Mouse (Mus musculus) cerebellum, adult 11 months (tissue): ENCODE data around the gene Caskin2.
A peak's percentile ranks its signal among the peaks of the same experiment; 100 is the strongest.
"Not testable (repeated sequence)": the region's sequence is repeated elsewhere in the genome, so short reads cannot be mapped to it uniquely, and the experiment has no call there.

ENCODE experiments used
- DNase-seq: peaks from one replicate; pipeline ENCODE4 v3.0.0; 2022

Gene Caskin2

DNA sequence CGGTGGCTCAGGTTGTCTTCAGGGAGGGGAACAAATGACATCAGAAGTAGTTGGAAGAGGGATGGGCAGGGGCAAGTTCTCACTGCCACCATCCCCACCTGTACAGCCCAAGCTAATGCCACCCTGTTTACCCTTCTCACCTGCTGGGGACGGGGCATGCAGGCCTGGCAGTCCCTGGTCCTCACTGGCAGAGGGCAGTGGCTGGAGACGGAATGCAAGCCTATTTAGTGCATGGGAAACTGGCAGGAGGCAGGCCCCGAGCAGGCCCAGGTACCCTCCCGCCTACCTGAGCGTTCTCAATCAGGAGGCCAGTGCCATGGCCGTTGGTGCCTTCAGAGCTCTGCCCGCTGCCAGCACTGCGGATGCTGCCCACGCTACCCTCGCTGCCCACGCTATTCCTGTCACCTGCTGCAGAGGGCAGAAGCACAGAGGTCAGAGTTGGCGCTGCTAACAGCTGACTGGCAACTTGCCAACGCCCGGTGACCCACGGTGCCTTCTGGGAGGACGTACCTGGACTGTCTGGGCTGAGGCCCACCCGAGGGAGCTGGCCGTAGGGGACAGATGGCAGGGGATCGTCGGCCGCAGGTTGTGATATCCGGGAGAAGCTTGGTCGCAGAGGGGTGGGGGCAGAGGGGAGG lies 10.2 kb downstream of the Caskin2 start:
- no peak for DNase-seq

DNA sequence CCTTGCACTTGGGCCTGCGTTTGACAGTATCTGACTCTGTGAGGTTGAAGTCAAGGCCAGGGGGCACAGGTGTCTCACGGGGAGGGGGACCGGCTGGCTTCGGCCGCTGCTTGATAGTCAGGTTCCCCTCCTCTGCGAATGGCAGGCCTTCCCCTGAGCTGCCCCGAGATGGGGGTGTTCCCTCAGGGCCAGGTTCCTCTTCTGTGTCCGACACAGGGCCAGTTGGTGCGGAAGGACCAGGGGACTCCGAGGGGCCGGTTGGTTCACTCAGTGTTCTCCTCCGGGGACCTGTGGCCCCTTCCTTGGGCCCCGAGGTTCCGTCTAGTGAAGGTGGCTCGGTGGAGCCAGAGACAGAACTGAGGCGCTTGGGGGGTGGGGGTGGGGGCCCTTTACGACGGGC lies 12.5 kb downstream of the Caskin2 start:
- DNase-seq, result no peak

DNA sequence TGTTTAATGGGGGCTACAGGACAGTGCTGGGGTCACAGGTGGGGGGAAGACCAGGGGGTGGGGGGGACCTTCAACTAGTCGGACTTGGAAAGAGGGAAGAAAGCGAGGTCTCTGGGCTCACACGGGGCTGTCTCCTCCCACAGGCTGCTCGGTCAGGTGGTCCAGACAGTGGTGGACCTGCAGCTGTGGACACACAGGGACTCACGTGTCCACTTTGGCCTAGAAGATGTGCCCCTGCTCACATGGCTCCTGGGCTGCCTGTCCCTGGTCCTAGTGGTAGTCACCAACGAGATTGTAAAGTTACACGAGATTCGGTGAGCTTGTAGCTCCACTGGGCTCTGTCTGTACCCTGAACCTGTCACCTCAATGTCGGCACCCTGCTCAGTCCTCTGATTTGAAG lies 15.8 kb downstream of the Caskin2 start:
- DNase-seq, result no peak

DNA sequence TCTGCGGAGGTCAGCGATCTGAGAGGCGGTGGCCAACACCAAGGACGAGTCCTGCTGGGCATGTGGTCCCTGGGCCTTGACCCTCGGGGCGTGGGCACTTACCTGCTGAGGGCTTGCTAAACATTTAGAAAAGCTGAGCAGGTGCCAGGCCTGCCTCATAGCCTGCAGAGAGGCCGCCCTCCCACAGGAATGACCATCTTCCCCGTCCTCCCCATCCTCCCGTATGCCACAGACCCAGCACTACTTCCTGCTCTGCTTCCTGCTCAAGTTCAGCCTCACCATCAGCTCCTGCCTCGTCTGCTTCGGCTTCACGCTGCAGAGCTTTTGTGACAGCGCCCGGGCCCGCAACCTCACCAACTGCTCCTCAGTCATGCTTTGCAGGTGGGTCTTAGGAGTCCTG lies 16.5 kb downstream of the Caskin2 start:
- DNase-seq, result no peak

DNA sequence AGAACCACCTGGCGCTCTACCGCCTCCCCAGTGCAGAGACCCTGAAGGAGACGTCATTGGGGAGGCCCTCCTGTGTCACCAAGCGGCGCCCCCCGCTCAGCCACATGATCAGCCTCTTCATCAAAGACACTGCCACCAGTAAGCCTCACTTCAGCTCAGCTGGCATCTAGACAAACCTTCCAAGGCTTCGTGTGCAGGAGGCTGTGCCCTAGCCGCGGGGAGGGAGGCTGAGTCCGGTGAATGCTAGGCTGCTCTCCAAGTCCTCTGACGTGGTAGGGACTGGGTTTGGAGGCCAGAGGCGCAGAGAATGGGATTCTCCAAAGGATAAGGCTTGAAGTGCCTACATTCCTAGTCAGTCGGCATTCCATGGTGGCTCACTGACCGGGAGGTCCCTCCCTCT lies 21.1 kb downstream of the Caskin2 start:
- peak; percentile 41 for DNase-seq

DNA sequence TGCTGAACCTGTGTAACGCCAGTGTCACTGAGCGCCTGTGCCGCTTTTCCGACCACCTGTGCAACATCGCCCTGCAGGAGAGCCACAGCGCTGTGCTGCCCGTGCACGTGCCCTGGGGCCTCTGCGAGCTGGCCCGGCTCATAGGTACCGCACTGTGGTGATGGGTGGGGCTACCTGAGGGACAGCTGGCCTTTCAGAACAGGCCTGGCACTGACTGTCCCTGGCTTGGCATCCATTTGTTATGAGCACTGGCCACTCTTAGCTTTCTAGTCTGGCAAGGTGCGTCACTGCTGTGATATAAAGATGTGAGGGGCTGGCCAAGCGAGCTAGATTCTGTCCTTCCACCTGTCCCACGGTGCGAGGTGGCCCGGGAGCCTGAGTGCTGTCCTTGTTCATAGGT lies 21.5 kb downstream of the Caskin2 start:
- DNase-seq, result peak; percentile 61

DNA sequence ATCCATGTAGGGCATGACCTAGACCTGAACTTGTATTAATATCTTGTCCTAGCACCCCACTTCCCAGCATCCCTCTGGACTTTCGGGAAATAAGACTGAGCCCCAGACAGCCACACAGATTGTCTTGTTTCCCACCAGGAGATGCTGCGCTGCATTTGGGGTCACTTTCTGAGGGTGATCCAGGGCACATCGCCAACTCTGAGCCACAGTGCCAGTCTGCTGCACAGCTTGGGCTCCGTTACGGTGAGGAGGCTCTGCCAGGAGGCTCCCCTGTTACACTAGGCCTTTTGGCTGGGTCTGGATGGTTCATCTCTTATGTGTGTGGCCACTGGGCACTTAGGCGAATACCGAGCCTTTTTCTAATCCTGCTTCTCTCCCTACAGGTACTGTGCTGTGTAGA lies 23.7 kb downstream of the Caskin2 start:
- DNase-seq, result peak; percentile 68

DNA sequence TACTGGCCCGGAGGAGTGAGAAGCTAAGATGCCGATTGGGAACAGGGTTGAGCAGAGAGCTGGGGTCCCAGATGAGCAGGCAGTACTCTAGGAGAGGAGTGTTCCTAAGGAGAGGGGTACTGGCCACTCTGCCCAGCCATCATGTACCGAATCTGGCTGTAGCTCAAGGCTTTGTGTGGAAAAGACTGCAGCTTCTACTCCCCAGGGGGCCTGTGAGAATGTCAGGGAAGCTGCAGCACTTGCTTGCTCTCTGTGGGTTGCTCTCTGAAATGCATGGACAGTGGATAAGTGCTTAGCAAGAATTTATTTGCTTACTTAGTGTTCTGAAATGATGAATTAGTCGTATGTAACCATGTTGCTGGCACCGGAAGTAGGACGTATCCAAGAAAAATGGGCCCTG lies 27.0 kb downstream of the Caskin2 start:
- no peak for DNase-seq

DNA sequence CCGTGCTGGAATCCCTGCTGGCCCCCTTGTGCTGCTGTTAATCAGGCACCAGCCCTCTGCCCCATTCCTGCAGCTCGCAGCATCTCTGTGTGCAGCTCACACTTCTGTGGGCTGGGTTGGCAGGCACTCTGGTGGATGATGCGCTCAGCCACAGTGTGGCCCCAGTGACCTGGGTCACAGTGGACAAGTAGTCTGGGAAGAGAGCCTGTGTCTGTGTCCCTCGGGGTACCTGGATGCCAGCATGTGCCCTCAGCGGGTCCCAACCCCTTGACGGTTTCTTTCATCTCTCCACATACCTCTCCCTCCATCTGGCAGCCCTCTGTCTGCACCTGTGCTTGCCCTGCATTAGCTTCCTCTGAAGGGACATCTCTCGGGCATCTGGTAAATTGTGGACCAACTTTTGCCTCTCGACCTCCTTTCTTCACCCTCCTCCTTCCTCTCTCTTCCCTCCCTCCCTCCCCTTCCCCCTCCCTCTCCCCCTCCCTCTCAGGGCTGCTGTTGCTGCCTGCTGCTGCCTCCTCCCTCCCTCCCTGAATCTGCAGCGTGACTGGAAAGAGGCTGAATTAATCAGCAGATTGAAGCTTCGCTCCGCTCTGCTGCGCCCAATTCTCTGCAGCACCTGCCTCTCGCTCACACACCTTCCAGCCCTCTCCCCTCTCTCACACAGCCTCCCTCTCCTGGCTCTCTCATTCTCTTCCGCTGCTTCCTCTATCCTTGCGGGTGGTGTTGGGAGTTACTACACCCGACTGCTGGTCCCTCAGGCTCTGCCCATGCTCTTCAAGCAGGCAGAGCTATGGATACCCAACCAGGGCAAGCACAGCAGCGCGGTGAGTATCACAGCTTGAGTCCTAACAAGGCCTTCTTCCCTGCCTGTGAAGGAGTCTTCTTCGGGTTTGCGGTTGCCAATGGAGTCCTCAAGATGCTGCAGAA lies 33.0 kb downstream of the Caskin2 start:
- no peak for DNase-seq

DNA sequence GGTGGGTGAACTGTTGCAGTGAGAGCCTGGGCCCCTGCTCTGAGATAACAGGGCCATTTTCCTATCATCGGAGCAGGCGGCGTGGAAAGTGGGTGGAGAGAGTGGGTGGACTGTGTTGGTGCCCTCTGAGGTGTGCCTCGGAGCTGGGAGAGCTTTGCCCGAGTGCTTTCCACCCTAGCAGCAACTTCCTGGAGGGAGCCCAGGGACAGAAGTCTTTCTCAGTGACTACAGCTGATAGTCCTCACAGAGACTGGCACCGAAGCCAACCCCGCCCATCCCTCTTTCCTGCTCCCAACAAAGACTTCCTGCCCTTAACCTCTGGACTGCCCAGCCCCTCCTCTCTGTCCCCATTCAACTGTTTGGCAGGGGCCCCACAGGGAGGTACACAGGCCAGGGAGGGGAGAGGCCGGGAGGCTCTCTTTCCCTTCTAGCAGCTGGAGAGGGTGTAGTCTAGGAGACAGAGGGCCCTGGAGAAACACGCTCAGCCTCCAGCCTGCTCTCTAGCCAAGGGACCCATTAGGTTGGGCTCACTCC lies 34.3 kb downstream of the Caskin2 start:
- DNase-seq, result no peak

DNA sequence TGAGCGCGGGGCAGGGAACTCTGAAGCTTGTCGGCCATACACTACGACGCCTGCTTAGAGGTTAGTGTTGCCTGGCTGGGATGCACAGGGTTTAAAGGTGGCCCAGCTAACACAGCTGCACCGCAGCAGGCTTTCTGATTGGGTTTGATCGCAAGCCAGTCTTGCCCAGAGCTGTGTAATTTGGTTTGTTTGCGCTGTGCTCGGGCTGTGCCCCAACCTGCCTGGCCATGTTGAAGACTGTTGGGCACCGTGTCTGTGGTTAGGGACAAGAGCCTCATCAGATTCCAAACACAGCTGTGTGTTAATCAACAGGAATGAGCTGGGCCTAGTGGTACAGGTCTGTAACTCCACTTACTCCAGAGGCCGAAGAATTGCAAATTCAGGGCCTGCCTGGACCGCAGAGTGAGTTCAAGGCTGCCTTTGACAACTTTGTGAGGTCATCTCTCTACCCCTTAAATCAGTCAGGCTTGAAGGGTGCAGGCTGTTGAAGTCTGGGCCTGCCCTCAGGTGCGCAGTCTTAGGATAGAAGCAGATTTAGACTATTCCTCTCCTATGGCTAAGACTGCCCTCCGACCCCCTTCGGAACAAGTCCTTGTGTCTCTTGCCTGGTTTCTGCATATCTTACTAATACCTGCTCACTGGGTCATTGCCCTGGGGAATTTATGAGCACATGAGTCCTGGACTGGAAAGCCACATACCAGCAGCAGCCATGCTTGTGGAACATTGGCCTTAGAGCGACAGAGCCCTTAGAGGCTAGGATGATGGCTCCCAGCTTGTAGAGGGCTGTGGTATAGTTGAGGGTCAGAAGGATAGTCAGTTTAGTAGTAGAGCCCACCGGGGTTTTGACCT lies 35.7 kb downstream of the Caskin2 start:
- no peak for DNase-seq

DNA sequence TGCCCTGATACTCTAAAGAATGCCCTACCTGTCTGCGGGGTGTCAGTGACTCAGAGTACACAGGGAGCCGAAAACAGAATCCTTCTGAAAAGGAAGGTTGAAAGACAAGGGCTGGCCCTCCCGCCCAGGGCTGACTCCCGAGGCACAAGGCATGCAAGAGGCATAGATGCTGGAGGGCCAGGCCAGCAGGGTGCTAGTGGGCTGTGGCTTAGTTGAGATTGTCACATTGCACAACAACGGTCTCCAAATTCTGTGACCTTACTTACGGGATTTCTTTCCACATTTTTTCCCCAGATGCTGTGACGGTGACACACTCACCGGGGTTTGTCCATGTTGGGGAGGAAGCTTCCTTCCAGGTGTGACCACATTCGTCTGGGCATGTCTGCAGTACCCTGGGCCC lies 36.5 kb downstream of the Caskin2 start:
- DNase-seq, result no peak

DNA sequence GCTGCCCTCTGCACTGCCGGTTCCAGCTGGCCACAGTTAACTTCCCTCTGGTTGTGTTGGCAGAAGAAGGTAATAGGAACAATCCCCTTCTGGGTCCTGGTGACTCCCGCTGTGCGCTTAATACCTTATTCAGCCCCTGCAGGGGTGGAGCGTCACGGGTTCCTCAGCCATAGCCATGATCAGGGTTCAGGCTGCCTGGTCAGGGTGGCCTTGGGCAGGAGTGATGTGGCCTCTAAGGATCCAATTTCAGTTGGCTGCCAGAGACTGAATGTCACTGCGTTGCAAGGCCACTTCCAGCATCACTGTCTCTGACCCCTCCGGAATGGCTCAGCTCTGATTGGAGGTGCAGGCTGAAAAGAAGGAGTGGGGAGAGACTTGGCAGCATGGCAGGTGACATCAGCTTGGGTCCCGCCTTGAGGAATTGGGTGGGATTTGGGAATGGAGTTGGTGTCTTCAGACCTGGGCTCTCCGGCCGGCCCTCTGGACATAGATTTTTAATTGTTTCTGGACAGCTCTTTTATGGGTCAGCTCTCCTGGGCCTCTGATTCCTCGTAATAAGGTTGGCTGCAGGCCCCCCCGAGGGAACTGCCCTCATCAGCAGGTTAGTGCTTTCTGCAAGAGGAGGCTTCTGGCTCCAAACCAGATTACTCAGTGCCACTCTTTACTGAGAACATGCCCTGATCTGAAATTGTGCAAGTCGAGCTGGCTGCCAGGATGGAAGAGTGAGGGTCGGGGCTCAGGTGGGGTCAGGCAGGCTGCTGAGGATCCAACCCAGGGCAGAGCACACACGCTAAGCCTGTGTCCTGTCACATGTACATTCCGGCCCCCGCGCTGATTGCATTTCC lies 37.4 kb downstream of the Caskin2 start:
- DNase-seq, result peak; percentile 44

DNA sequence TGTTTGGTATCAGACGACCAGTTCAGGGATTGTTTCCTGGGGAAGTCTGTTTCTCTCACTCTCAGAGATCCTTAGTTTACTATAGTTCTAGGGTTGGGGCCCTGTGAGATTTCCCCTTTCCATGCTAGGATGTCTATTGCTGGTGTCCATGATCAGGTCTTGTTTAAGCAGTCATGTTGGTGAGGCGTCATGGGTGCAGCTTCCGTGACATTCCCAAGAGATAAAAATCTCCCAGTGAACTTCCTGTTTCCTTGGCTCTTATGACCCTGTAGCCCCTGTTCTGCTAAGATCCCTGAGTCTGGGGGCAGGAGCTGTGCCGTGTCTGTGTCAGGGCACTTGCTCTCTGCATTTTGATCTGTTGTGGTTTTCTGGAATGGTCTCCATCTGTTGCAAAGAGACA lies 38.8 kb downstream of the Caskin2 start:
- DNase-seq, result no peak

DNA sequence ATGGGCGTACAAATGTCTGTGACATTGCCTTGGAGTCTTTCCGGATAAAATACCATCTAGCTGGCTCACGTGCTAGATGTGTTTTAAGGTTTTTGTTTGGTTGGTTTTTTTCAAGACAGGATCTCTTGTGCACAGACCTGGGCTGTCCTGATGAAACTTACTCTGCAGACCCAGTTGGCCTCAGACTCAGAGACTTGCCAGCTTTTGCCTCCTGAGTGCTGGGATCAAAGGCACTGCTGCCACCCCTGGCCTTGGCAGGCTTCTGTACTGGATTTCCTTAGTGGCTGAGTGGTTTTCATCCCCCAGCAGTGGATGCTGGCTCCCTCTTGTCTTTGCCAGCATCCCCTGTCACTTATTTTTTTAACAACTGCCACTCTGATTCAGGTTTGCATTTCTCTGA lies 44.5 kb downstream of the Caskin2 start:
- no peak for DNase-seq

DNA sequence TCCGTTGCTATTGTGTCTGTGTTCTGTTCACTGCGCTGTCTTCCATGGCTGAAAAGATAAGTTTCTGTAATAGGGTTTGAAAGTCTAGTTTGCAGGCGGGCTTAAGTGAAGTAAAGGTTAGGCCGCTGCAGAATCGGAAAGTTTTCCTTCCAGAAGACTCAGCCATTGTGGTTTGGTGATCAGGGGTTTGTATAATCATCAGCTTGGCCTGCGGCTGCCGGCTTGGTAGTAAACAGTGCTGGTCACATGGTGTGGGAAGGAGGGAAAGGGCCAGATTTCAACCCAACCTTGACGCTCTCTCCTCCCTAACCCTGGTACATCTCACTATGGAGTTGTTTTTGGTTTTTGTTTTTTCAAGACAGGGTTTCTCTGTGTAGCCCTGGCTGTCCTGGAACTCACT lies 46.5 kb downstream of the Caskin2 start:
- DNase-seq, result no peak

DNA sequence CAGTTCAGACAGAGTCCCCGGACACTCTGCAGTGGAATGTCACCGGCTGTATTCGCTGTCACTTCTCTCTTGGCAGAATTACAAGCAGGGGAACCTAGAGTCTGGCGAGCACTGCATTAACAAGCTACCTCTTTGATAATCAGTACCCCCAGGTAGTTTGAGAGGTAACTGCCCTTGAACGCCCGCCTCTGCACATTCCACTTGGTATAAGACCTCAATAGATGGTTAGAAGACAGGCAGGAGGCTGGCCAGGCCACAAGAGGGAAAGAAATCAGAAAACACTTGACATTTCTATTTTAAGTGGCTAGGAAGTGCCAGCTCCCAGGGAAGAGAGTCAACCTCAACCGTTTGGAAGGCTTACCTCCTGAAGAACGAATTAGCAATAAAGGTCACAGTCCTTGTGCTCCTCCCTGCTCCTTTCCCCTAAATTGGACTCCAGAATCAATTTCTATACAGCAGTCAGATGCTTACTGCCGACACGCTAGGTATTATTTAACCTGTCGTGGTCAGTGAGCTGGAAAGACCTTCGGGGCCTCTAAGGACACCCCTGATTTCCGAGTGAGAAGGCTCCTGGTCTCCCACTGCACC lies 47.0 kb downstream of the Caskin2 start:
- DNase-seq, result no peak

DNA sequence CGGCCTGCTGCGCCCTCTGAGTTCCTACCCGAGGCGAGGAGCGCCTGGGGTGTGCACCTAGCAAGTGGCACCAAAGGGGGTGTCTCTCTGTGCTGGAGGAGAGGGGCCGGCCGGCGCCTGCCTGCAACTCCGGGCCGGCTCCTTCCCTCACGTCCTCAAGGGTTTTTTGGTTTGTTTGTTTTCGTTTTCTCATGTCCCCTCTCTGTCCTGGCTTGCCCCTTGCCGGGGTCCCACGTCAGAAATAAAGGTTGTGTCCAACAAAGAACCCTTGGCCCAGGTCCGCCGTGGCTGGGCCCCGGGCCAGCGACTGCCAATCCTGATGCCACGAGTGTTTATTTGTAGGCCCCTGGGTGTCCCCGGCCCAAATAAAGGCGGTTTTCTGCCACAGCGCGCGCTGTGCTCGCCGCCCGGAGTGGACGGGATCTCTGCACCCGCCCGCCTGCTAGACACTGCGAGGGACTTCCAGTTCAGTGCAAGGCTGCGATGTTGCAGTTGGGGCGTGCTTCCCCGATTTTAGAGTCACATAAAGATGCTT lies 47.8 kb downstream of the Caskin2 start:
- DNase-seq, result no peak

DNA sequence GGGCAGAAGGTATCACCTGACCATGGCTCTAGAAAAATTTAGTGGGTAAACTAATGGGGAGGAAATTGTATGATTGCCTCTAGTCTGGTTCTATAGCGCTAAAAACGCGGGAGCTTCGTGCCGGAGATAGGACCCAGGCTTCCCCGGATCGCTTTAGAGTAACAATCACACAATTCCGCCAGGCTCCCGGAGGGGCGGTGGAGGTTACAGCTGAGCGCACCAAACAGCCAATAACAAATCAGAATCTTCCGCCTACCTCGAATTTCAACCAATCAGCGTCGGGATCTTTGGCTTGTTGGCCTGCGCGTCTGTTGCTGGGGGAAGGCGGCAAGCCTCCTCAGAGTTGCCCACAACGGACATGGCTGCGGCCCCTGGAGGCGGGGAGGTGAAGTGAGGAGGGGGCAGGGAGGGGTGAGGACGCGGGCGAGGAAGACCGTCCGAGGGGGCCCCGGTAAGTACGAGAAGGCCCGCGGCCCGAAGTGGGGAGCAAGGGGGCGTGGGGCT lies 48.3 kb downstream of the Caskin2 start, which contains the start of gene Tmem94:
TSS of gene Tmem94 (plus strand) at position 331 of the 504 bp plus-strand sequence.
- DNase-seq, result peak; percentile 97

DNA sequence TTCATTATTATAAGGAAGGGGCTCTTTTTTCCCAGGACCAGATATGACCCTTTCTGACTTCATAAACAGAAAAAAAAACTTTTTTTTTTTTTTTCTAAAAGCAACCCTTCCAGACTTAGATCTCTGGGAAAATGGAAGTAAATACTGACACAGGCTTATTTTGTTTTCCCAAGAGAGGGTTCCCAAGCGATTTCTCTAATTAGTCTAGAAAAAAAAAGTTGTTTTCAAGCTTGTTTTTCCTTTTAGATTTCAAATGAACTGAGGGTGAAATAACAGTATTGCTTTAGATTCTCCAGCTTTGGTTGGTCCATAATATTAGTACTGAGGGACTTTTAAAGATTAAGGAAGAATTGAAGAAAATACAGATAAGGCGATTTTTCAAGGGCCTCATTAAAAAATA lies 48.7 kb downstream of the Caskin2 start:
- no peak for DNase-seq

DNA sequence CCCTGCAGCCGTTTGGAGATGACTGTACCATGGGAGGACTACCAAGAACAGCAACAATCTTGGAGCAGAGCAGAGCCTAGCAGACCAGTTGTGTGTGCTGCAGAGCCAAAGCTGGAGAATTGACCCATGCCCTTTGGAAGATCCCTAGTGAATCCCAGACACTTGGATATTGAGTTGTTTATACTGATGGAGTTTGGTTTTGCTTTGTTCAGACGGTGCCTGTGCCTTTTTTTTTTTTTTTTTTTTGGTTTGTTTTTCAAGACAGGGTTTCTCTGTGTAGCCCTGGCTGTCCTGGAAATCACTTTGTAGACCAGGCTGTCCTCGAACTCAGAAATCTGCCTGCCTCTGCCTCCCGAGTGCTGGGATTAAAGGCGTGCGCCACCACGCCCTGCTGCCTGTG lies 51.3 kb downstream of the Caskin2 start:
- not testable (repeated sequence) for DNase-seq
